Mouse (Mus musculus) liver, embryonic 16.5 days (tissue): ENCODE results near the gene Tbc1d10a. TPM values are rescaled to one million over a fixed set of nuclear protein-coding genes. Genes with fewer than 3 reads are reported as not detected.

Experiments used
- ATAC-seq: fragments of 200-750 bp; cut with Nextera tagmentation; 2 replicates; pipeline ENCODE4 v1.8.0; 2017; ENCODE audit warnings: low read depth, mild to moderate bottlenecking, moderate number of reproducible peaks, moderate library complexity
- H3K27ac ChIP-seq: fragments of 300-500 bp; sonication (generic); 2 replicates; pipeline ENCODE4 v1.5.1; 2014; ENCODE audit warnings: mild to moderate bottlenecking, low read length
- H3K27me3 ChIP-seq: fragments of 300-500 bp; sonication (generic); 2 replicates; pipeline ENCODE4 v1.6.1; 2014; ENCODE audit warnings: low read depth, low read length, mixed read lengths; ENCODE audit not compliant: control insufficient read depth, insufficient read depth
- H3K36me3 ChIP-seq: fragments of 300-500 bp; sonication (generic); 2 replicates; pipeline ENCODE4 v1.6.1; 2014; ENCODE audit warnings: mild to moderate bottlenecking; ENCODE audit not compliant: control insufficient read depth, insufficient read depth
- H3K4me1 ChIP-seq: fragments of 300-500 bp; sonication (generic); 2 replicates; pipeline ENCODE4 v1.6.1; 2014; ENCODE audit warnings: low read depth, low read length, mixed read lengths; ENCODE audit not compliant: control insufficient read depth
- H3K4me2 ChIP-seq: fragments of 300-500 bp; sonication (generic); 2 replicates; pipeline ENCODE4 v1.6.1; 2014; ENCODE audit warnings: low read depth, low read length, mixed read lengths
- H3K4me3 ChIP-seq: fragments of 300-500 bp; sonication (generic); 2 replicates; pipeline ENCODE4 v1.5.1; 2014; ENCODE audit warnings: low read depth, mild to moderate bottlenecking, low read length
- H3K9ac ChIP-seq: fragments of 300-500 bp; sonication (generic); 2 replicates; pipeline ENCODE4 v1.6.1; 2014; ENCODE audit warnings: low read depth, low read length
- H3K9me3 ChIP-seq: fragments of 300-500 bp; sonication (generic); replicated peaks from 2 replicates; pipeline ENCODE4 v1.6.1; 2016; ENCODE audit warnings: low read length; ENCODE audit not compliant: control insufficient read depth
- WGBS: fragments of 180-500 bp; shearing (Covaris S2); extraction: QIAGEN DNeasy Blood & Tissue Kit; methylation state at CpG from one replicate; pipeline ENCODE4 v1.1.7; 2014; ENCODE audit not compliant: insufficient replicate concordance; 5-methylcytosine and 5-hydroxymethylcytosine counted together
- polyA plus RNA-seq: library from polyadenylated mRNA; unstranded; fragments of >200 nt; fragmentation: Nextera tagmentation; extraction: Ambion mirVana; gene quantifications from 2 replicates; pipeline ENCODE4 v1.2.1, GENCODE M21; 2015

Tbc1d10a gene
- polyA plus RNA-seq, 1 experiment from 2014 or later, result 6.5 TPM

DNA sequence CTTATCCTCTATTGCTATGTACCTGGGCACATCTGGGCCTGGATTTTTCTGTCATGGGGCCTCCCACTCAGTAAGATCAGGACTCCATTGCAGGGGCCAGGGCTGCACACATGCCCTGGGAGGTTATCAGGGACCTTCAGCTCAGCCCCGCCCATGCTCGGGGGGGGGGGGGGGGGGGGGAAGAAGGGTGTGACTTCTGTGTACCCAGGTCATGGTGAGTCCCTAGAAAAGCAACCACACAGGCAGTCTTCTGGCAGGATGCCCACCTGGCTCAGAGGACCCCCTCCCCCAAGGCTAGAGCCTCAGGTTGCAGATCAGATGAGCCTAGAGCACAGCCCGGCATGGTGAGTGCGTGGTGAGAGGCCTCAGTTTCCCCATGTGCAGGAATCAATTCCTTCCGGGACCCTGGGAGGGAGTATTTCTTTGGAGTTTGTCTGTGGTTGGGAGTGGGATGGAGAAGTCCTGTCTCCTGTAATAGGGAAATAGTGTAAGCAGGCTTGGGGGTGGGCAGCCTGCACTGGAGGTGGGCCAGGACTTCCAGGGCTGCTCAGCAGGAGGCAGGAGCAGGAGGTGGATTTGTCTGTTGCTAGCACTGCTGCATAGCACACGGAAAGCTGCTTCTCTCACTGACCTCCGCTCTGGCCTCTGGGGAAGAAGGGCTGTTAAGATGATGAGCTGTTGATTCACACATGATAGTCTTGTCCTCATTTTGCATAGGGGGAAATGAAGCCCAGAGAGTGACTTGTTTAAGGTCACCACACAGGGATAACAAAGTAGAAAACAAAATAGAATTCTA lies 37.0 kb downstream of the Tbc1d10a start:
- no peaks in the 10 kb centered on the region for H3K36me3 ChIP-seq
- H3K9ac ChIP-seq, result peak overlapping the region; percentile 75
- H3K4me1 ChIP-seq, result peaks cover 76% of the 10 kb centered on the region
- H3K27ac ChIP-seq, result peak overlapping the region; percentile 90
- H3K27me3 ChIP-seq, result peaks cover 14% of the 10 kb centered on the region
- peak overlapping the region; percentile 71 for H3K4me3 ChIP-seq
- peak overlapping the region; percentile 76 for H3K4me2 ChIP-seq
- no peaks in the 10 kb centered on the region for H3K9me3 ChIP-seq
- WGBS, result 27% methylated on average over 7 of the region's 7 CpGs
- ATAC-seq, result peak; percentile 90

DNA sequence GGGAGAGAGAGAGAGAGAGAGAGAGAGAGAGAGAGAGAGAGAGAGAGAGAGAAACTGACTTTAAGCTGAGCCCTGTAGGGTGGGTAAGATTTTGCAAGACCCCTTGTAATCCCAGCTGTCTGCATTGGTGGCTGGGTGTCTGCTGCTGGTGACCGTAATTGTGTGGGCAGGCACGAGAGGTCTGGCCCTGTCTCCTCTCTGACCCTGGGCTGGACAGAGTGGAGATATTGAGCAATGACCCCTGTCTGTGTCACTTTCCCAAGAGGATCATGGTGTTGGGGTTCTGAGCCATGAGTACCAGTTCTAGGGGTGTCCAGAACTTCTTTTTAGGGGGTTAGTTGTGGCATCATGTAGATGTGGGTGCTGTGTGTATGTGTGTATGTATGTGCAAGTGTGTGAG lies 37.6 kb downstream of the Tbc1d10a start:
- Histone ChIP-seq H3K27ac (peak overlapping the region; percentile 90), H3K4me2 (peak overlapping the region; percentile 76), H3K27me3 (peaks cover 8% of the 10 kb centered on the region), H3K36me3 (no peaks in the 10 kb centered on the region), H3K9me3 (no peaks in the 10 kb centered on the region), H3K4me3 (peak overlapping the region; percentile 71), H3K9ac (peak overlapping the region; percentile 75), H3K4me1 (peaks cover 73% of the 10 kb centered on the region)
- ATAC-seq, result 0 out of 2 replicates have a peak, but pooled peaks have one; percentile 10
- WGBS, result 54% methylated on average over 2 of the region's 2 CpGs

DNA sequence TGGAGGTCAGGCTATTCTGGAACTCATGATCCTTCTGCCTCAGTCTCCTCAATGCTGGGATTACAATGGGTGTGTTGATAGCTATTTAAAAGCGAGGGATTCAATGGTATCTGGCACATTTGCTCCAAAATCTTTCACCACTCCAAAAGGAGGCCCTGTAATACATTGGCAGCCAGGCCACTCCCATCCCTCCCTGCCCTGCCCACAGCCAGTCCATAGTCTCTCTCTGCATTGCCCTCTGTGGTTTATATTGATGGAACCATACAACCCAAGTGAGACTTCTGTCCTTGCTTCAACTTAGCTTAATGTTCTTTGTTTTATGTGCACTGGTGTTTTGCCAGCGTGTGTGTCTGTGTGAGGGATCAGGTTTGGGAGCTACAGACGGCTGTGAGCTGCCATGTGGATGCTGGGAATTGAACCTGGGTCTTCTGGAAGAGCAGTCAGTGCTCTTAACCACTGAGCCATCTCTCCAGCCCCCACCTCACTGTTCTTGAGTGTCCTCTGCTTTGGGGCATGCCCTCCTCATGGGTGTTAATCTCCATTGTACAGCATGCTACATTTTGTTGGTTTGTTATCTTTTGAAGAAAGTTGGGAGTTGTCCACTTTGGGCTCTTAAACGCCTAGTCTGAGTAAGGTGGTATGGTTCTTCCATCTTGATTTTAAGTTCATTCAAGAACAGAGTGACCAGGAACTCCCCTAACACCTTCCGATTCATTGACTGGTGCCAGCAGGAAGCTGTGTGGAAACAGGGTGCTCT lies 40.2 kb downstream of the Tbc1d10a start:
- ATAC-seq, result peak; percentile 35
- Histone ChIP-seq H3K4me3 (no peak overlapping the region), H3K27me3 (no peaks in the 10 kb centered on the region), H3K36me3 (no peaks in the 10 kb centered on the region), H3K4me2 (peak overlapping the region; percentile 42), H3K27ac (peak overlapping the region; percentile 25; the same call in 1 of the 2 replicates), H3K9me3 (no peaks in the 10 kb centered on the region), H3K9ac (no peak overlapping the region), H3K4me1 (peaks cover 67% of the 10 kb centered on the region)
- WGBS, result 47% methylated on average over 5 of the region's 5 CpGs

DNA sequence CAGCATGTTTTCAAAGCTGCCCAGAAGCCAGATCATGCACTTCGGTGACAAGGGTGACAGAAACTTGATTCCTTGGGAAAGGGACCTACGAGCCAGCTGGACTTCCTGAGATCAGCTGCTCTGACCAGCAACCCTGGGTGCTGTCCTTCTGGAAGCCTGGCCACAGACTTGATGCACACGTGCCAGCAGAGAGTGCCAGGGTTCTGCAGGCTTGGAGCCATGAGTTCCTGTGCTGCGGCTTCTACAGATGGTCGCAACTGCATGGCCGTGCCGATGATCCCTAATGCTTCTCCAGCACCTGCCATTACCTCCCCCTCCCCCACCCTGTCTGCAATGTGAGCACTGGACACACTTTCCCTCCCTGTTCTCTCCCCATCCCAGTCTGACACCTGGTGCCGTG lies 41.9 kb downstream of the Tbc1d10a start:
- H3K9me3 ChIP-seq, result no peaks in the 10 kb centered on the region
- 66% methylated on average over 8 of the region's 8 CpGs for WGBS
- no peak overlapping the region for H3K27ac ChIP-seq
- H3K9ac ChIP-seq, result no peak overlapping the region
- no peak overlapping the region for H3K4me3 ChIP-seq
- H3K36me3 ChIP-seq, result no peaks in the 10 kb centered on the region
- H3K4me1 ChIP-seq, result peaks cover 57% of the 10 kb centered on the region
- ATAC-seq, result no peak
- H3K4me2 ChIP-seq, result no peak overlapping the region
- H3K27me3 ChIP-seq, result no peaks in the 10 kb centered on the region

DNA sequence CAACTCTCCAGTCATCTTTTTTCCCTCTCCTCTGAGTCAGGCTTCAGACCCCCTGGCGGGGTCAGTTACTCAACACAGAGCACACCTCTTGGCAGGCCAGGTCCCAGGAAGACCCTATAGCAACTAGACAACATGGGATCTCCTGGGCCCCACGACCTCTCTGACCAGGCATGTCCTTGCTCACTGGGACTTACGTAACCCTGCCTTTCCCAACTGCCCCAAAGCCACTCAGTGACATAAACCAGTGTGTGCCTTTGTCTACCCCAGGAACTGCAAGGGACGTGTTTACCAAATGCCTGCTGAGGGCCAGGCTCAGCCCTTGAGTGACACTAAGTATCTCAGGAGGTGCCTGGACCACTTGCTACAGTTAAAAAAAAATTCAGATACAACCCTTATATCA lies 43.3 kb downstream of the Tbc1d10a start:
- WGBS, result 55% methylated on average over 4 of the region's 4 CpGs
- Histone ChIP-seq H3K9me3 (no peaks in the 10 kb centered on the region), H3K27ac (peak overlapping the region; percentile 37; the same call in 1 of the 2 replicates), H3K36me3 (no peaks in the 10 kb centered on the region), H3K27me3 (no peaks in the 10 kb centered on the region), H3K4me2 (no peak overlapping the region), H3K4me1 (peaks cover 44% of the 10 kb centered on the region), H3K4me3 (no peak overlapping the region), H3K9ac (no peak overlapping the region)
- ATAC-seq, result peak; percentile 43

DNA sequence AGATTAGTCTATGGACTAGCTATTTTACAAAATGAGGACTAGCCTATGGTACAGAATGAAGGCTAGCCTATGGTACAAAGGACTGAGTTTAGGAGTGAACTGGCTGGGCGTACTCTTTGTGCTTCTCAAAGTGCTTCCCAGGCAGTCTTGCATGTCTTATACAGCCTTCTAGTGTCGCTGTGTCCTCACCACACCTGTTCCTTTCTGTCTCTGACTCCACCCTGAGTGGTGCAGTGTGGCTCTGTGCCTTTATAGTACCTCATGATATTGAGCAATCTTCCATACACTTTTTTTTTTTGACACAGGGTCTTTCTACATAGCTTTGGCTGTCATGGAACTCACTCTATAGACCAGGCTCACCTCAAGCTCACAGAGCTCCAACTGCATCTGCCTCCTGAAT lies 44.8 kb downstream of the Tbc1d10a start:
- Histone ChIP-seq H3K4me2 (no peak overlapping the region), H3K4me1 (peaks cover 48% of the 10 kb centered on the region), H3K9me3 (no peaks in the 10 kb centered on the region), H3K36me3 (no peaks in the 10 kb centered on the region), H3K4me3 (no peak overlapping the region), H3K9ac (no peak overlapping the region), H3K27ac (no peak overlapping the region), H3K27me3 (no peaks in the 10 kb centered on the region)
- no peak for ATAC-seq
- WGBS, result 82% methylated on average over 2 of the region's 2 CpGs

DNA sequence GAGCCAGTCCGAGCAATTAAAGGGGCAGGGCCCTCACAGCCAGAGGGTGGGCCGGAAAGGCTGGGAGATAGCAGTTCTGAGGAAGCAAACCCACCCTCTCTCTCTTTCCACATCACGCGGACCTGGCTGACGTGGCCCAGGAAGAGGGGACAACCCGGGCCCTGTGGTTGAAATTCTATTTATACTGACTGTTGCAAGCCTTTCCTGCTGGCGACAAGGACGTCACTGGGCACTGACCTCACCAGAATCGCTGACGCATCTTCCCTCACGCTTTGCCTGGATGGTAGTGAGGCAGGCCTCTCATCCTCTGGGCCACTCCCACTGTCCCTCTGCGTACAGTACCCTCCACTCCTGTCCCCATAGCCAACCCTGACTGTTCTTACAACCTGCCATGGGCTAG lies 46.1 kb downstream of the Tbc1d10a start:
- no peak overlapping the region for H3K4me3 ChIP-seq
- H3K4me1 ChIP-seq, result peaks cover 46% of the 10 kb centered on the region
- WGBS, result 38% methylated on average over 12 of the region's 12 CpGs
- no peaks in the 10 kb centered on the region for H3K9me3 ChIP-seq
- H3K9ac ChIP-seq, result no peak overlapping the region
- ATAC-seq, result peak; percentile 16
- no peak overlapping the region for H3K4me2 ChIP-seq
- no peaks in the 10 kb centered on the region for H3K36me3 ChIP-seq
- no peaks in the 10 kb centered on the region for H3K27me3 ChIP-seq
- 0 out of 2 replicates have a peak overlapping the region, but pooled peaks have one; percentile 14 for H3K27ac ChIP-seq

DNA sequence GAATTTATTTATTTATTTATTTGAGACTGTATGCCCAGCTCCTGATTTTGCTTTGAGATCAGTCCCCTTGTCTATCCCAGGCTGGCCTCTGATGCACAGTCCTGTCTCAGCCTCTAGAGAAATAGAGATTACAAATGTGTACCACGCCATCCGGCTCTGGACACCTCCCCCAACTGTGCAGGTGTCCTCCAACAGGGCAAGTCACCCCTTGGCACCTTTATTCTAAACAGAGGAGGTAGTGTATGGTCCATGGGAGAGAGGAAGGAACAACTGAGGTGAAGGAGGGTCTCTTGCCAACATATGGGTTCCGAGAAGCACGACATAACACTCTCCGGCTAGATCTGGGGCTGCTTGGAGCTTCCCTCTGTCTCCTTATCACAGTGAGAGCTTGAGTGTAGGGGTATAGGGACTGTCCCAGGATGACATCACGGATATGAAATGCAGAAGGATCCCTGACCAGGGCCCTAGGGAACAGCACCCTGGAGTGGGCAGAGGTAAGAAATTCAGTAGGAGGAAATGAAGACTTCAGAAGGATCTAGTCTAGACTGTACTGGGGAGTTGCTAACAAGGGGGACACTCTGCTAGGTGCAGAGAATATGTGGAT lies 48.6 kb downstream of the Tbc1d10a start:
- H3K9ac ChIP-seq, result no peak overlapping the region
- peak overlapping the region; percentile 47; the same call in 1 of the 2 replicates for H3K4me2 ChIP-seq

More for the DNA sequence above, 48.6 kb downstream of the Tbc1d10a start:
- Histone ChIP-seq H3K27ac (no peak overlapping the region), H3K36me3 (no peaks in the 10 kb centered on the region), H3K27me3 (no peaks in the 10 kb centered on the region), H3K9me3 (no peaks in the 10 kb centered on the region), H3K4me3 (no peak overlapping the region), H3K4me1 (peaks cover 32% of the 10 kb centered on the region)
- ATAC-seq, result no peak
- 72% methylated on average over 6 of the region's 6 CpGs for WGBS
